16 mouse cellular contexts compared by ENCODE assay signal in the genomic region with DNA sequence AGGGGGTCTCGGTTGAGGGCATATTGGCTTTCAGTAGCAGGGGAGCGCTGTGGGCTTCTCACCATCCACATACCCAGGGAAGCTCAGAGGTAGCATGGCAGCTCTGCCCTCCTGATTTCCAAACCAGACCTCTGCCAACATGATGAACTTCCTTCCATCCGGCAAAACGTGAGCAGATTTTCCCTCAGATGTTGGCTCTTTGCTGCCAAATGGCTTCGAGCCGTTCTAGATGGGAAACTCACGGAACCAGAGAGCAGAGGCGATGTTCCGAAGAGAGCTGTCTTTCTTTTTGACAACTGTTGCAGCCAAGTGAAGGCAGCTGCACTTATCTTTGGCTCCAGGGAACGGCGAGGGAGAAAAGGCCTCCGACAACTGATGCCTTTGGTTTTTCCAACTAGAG.
"Had no signal": no experiment of that assay in that cellular context is flagged by ENCODE, and none has a peak within 500 bp of the region (broad histone marks: within the 10 kb centered on the region; RNA-seq: fewer than 3 reads in every experiment).

No protein-coding gene starts in this region.

- H3K27me3 ChIP-seq: limb, embryonic 15.5 days; liver, embryonic 12.5 days; midbrain, embryonic 12.5 days; neural tube, embryonic 15.5 days had no signal

- H3K4me2 ChIP-seq: limb, embryonic 15.5 days; lung, embryonic 14.5 days; midbrain, embryonic 12.5 days; neural tube, embryonic 15.5 days had no signal

- H3K4me3 ChIP-seq: limb, embryonic 15.5 days; liver, embryonic 12.5 days; midbrain, embryonic 12.5 days; myocyte; neural tube, embryonic 15.5 days had no signal

- H3K36me3 ChIP-seq: limb, embryonic 15.5 days; liver, embryonic 12.5 days; midbrain, embryonic 12.5 days; neural tube, embryonic 15.5 days had no signal

- ATAC-seq: intestine, postnatal 0 days; liver, embryonic 12.5 days had no signal

- H3K27ac ChIP-seq: limb, embryonic 15.5 days; liver, embryonic 12.5 days; midbrain, embryonic 12.5 days; neural tube, embryonic 15.5 days; stomach, postnatal 0 days had no signal

- H3K4me1 ChIP-seq: limb, embryonic 15.5 days; midbrain, embryonic 12.5 days had no signal

- DNase-seq: kidney, adult 8-10 months; kidney, postnatal 10 days; kidney, postnatal 4 days; lung, embryonic 14.5 days; lung, postnatal 10 days; lung, postnatal 4 days; right cerebral cortex, adult 18-20 months; right cerebral cortex, postnatal 25 days; thymus, postnatal 4 days had no signal

- H3K9me3 ChIP-seq: limb, embryonic 15.5 days; midbrain, embryonic 12.5 days; neural tube, embryonic 15.5 days had no signal

- H3K9ac ChIP-seq: limb, embryonic 15.5 days; liver, embryonic 12.5 days; lung, embryonic 14.5 days; midbrain, embryonic 12.5 days; neural tube, embryonic 15.5 days had no signal
